ENCODE assay signal across 17 mouse cellular contexts in genomic region chr5:36678799-36679198, GRCm38 (mm10). TPM values are rescaled to one million over a fixed set of nuclear protein-coding genes. Genes with fewer than 3 reads are reported as not detected.
DNase-seq lines count a peak whose midpoint lies in the region; ATAC-seq and TF ChIP-seq lines count a peak whose summit lies in the region.
"Had no signal": no experiment of that assay in that cellular context is flagged by ENCODE, and none has a peak within 500 bp of the region (broad histone marks: within the 10 kb centered on the region; RNA-seq: fewer than 3 reads in every experiment).

No protein-coding gene starts in this region.

- no peak for TF ChIP-seq POLR2A in embryonic fibroblast, embryonic 13.5 days (IDR thresholded peaks at IDR 0.05; ENCODE audit: low read depth, low read length)

- H3K27ac ChIP-seq in heart, embryonic 15.5 days, result 0 out of 2 replicates have a peak overlapping the region, but pooled peaks have one; percentile 16
- H3K27ac ChIP-seq in liver, embryonic 12.5 days, result peak overlapping the region; percentile 59
- no peak overlapping the region for H3K27ac ChIP-seq in liver, postnatal 0 days (ENCODE audit: low read depth)
- peak overlapping the region; percentile 75 for H3K27ac ChIP-seq in embryonic fibroblast, embryonic 13.5 days (ENCODE audit: insufficient read depth, low read length)
- H3K27ac ChIP-seq in stomach, embryonic 16.5 days (ENCODE audit: low read length), result no peak overlapping the region; the same call in none of the 2 replicates
- H3K27ac ChIP-seq in forebrain, embryonic 12.5 days, result no peak overlapping the region
- H3K27ac ChIP-seq: stomach, embryonic 15.5 days had no signal

- H3K4me3 ChIP-seq in heart, embryonic 15.5 days, result no peak overlapping the region
- H3K4me3 ChIP-seq in liver, embryonic 12.5 days, result no peak overlapping the region
- no peak overlapping the region for H3K4me3 ChIP-seq in liver, postnatal 0 days (ENCODE audit: low read depth, low read length)
- no peak overlapping the region for H3K4me3 ChIP-seq in embryonic fibroblast, embryonic 13.5 days (ENCODE audit: insufficient read depth, low read length)
- H3K4me3 ChIP-seq in stomach, embryonic 16.5 days (replicated peaks; ENCODE audit: low read length), result no peak overlapping the region
- H3K4me3 ChIP-seq in forebrain, embryonic 12.5 days (replicated peaks), result no peak overlapping the region
- H3K4me3 ChIP-seq: stomach, embryonic 15.5 days had no signal

- TF ChIP-seq EP300 in liver, postnatal 0 days (IDR thresholded peaks at IDR 0.05; ENCODE audit: low read depth), result no peak

- no peak overlapping the region for H3K4me2 ChIP-seq in heart, embryonic 15.5 days
- no peak overlapping the region for H3K4me2 ChIP-seq in liver, embryonic 12.5 days
- H3K4me2 ChIP-seq in liver, postnatal 0 days (ENCODE audit: low read depth, low read length), result no peak overlapping the region
- no peak overlapping the region for H3K4me2 ChIP-seq in stomach, embryonic 16.5 days (ENCODE audit: low read depth, low read length)
- H3K4me2 ChIP-seq in forebrain, embryonic 12.5 days, result no peak overlapping the region
- H3K4me2 ChIP-seq: midbrain, embryonic 11.5 days; stomach, embryonic 15.5 days had no signal

- ATAC-seq in heart, embryonic 15.5 days (replicated peaks; ENCODE audit: insufficient number of reproducible peaks, insufficient read depth, low FRiP score, low read depth), result no peak
- no peak for ATAC-seq in liver, embryonic 12.5 days
- ATAC-seq in liver, postnatal 0 days, result no peak
- ATAC-seq in stomach, embryonic 16.5 days (ENCODE audit: insufficient read depth, low FRiP score), result peak; percentile 55; the same call in 1 of the 2 replicates
- no peak for ATAC-seq in forebrain, embryonic 12.5 days (ENCODE audit: low FRiP score)
- ATAC-seq: activated CD4-positive, CD25-positive, alpha-beta regulatory T cell, adult 4 months; forebrain, embryonic 16.5 days; inflammation-experienced regulatory T-cells, adult 6 months had no signal

- no peaks in the 10 kb centered on the region for H3K36me3 ChIP-seq in heart, embryonic 15.5 days
- 0 out of 2 replicates have a peak, but pooled peaks cover 3% of the 10 kb centered on the region for H3K36me3 ChIP-seq in liver, embryonic 12.5 days
- no peaks in the 10 kb centered on the region for H3K36me3 ChIP-seq in liver, postnatal 0 days (replicated peaks; ENCODE audit: insufficient read depth, low read length)
- no peaks in the 10 kb centered on the region for H3K36me3 ChIP-seq in stomach, embryonic 16.5 days (ENCODE audit: control insufficient read depth, insufficient read depth, low read length)
- no peaks in the 10 kb centered on the region for H3K36me3 ChIP-seq in forebrain, embryonic 12.5 days (replicated peaks)
- H3K36me3 ChIP-seq: stomach, embryonic 15.5 days had no signal

- no peak for TF ChIP-seq CTCF in liver, postnatal 0 days (IDR thresholded peaks at IDR 0.05; ENCODE audit: low read depth)
- TF ChIP-seq CTCF in embryonic fibroblast, embryonic 13.5 days (IDR thresholded peaks at IDR 0.05; ENCODE audit: borderline replicate concordance, insufficient read depth, low read length), result no peak

- intact Hi-C loops in heart, postnatal 36 days (cut with DNase I), result no loop called here

- no peaks in the 10 kb centered on the region for H3K9me3 ChIP-seq in heart, embryonic 15.5 days (replicated peaks)
- no peaks in the 10 kb centered on the region for H3K9me3 ChIP-seq in liver, embryonic 12.5 days (replicated peaks)
- H3K9me3 ChIP-seq in liver, postnatal 0 days (ENCODE audit: low read length), result no peaks in the 10 kb centered on the region
- no peaks in the 10 kb centered on the region for H3K9me3 ChIP-seq in stomach, embryonic 16.5 days (replicated peaks; ENCODE audit: control insufficient read depth, low read length)
- no peaks in the 10 kb centered on the region for H3K9me3 ChIP-seq in forebrain, embryonic 12.5 days
- H3K9me3 ChIP-seq: stomach, embryonic 15.5 days had no signal

- no peaks in the 10 kb centered on the region for H3K27me3 ChIP-seq in heart, embryonic 15.5 days
- no peaks in the 10 kb centered on the region for H3K27me3 ChIP-seq in liver, embryonic 12.5 days (replicated peaks)
- no peaks in the 10 kb centered on the region for H3K27me3 ChIP-seq in liver, postnatal 0 days (ENCODE audit: insufficient read depth, low read length)
- H3K27me3 ChIP-seq in stomach, embryonic 16.5 days (ENCODE audit: control insufficient read depth, insufficient read depth, low read length), result no peaks in the 10 kb centered on the region
- no peaks in the 10 kb centered on the region for H3K27me3 ChIP-seq in forebrain, embryonic 12.5 days
- H3K27me3 ChIP-seq: stomach, embryonic 15.5 days had no signal

- DNase-seq in heart, postnatal 36 days, result no peak
- no peak for DNase-seq in liver, postnatal 0 days
- no peak for DNase-seq in cerebellum, adult 11-12 months
- DNase-seq: adrenal gland, postnatal 25 days; cerebellum, postnatal 14 days; spleen, adult 18-20 months; thymus, postnatal 25 days had no signal

- H3K9ac ChIP-seq in heart, embryonic 15.5 days, result no peak overlapping the region
- no peak overlapping the region for H3K9ac ChIP-seq in liver, embryonic 12.5 days
- H3K9ac ChIP-seq in liver, postnatal 0 days (replicated peaks), result no peak overlapping the region
- no peak overlapping the region for H3K9ac ChIP-seq in stomach, embryonic 16.5 days (ENCODE audit: low read length)
- no peak overlapping the region for H3K9ac ChIP-seq in forebrain, embryonic 12.5 days
- H3K9ac ChIP-seq: stomach, embryonic 15.5 days had no signal

- H3K4me1 ChIP-seq in heart, embryonic 15.5 days (replicated peaks), result peaks cover 20% of the 10 kb centered on the region
- peaks cover 73% of the 10 kb centered on the region for H3K4me1 ChIP-seq in liver, embryonic 12.5 days
- peaks cover 22% of the 10 kb centered on the region for H3K4me1 ChIP-seq in liver, postnatal 0 days (ENCODE audit: insufficient read depth)
- H3K4me1 ChIP-seq in embryonic fibroblast, embryonic 13.5 days (ENCODE audit: control insufficient read depth, insufficient read depth, low read length), result peaks cover 30% of the 10 kb centered on the region
- peaks cover 19% of the 10 kb centered on the region for H3K4me1 ChIP-seq in stomach, embryonic 16.5 days (ENCODE audit: control insufficient read depth, insufficient read depth, low read length)
- peaks cover 10% of the 10 kb centered on the region; the same call in 1 of the 2 replicates for H3K4me1 ChIP-seq in forebrain, embryonic 12.5 days

- 36% methylated on average over 1 of the region's 1 CpGs for WGBS in heart, embryonic 15.5 days
- 77% methylated on average over 1 of the region's 1 CpGs for WGBS in liver, embryonic 12.5 days (ENCODE audit: insufficient replicate concordance)
- WGBS in liver, postnatal 0 days (ENCODE audit: insufficient replicate concordance), result 65% methylated on average over 1 of the region's 1 CpGs
- 31% methylated on average over 1 of the region's 1 CpGs for WGBS in stomach, embryonic 16.5 days
- 68% methylated on average over 1 of the region's 1 CpGs for WGBS in forebrain, embryonic 12.5 days

RNA-seq across cellular contexts. Expression of gene D5Ertd579e, which starts 17.0 kb away (rescaled TPM):
- polyA plus RNA-seq in heart, embryonic 15.5 days (2015; fragmentation: Nextera tagmentation; extraction: Ambion mirVana), result 23.2 and 23.7 TPM in 2 replicates
- total RNA-seq in heart, postnatal 36 days (2021), result 10 to 100 TPM; 75.5 to 90.6 TPM
- 28.2 and 28.5 TPM in 2 replicates for polyA plus RNA-seq in liver, embryonic 12.5 days (2016; fragmentation: Nextera tagmentation; extraction: Ambion mirVana)
- 15.9 and 18.5 TPM in 2 replicates for polyA plus RNA-seq in liver, postnatal 0 days (2015; fragmentation: Nextera tagmentation; extraction: Ambion mirVana)
- polyA plus RNA-seq in embryonic fibroblast, embryonic 13.5 days (2011; ENCODE audit: insufficient read length, low read depth, missing spikeins), result 56.7 and 56.9 TPM in 2 replicates
- 20.4 and 20.5 TPM in 2 replicates for polyA plus RNA-seq in stomach, embryonic 16.5 days (2015; fragmentation: Nextera tagmentation; extraction: Ambion mirVana)
- polyA plus RNA-seq in forebrain, embryonic 12.5 days (2016; fragmentation: Nextera tagmentation; extraction: Ambion mirVana), result 44.2 and 46.6 TPM in 2 replicates

Comparison
In these comparisons a context has a peak if more than half of its experiments do, and no peak if none do; other contexts are left out.
1. H3K27ac ChIP-seq: peak in heart, embryonic 15.5 days (single experiment), liver, embryonic 12.5 days (single experiment) and embryonic fibroblast, embryonic 13.5 days (single experiment); none in liver, postnatal 0 days (single experiment), stomach, embryonic 16.5 days (single experiment) and forebrain, embryonic 12.5 days (single experiment).